Mouse (Mus musculus) intestine, embryonic 16.5 days (tissue): ENCODE measurements at regions not wholly inside any gene's neighbourhood (a gene's known extent, or its start where the extent isn't known, plus 50 kb on each side); places are given as distances from the start of the nearest gene placed in this dataset.

Experiments used
- ATAC-seq: fragments of 200-750 bp; cut with Nextera tagmentation; 2 replicates; pipeline ENCODE4 v1.8.0; 2017; ENCODE audit warnings: moderate TSS enrichment, moderate library complexity
- H3K27ac ChIP-seq: fragments of 300-500 bp; sonication (generic); 2 replicates; pipeline ENCODE4 v1.5.1; 2014; ENCODE audit warnings: mild to moderate bottlenecking, low read length
- H3K27me3 ChIP-seq: fragments of 300-500 bp; sonication (generic); replicated peaks from 2 replicates; pipeline ENCODE4 v1.6.1; 2014; ENCODE audit warnings: low read length, control low read depth, mixed read lengths; ENCODE audit not compliant: control insufficient read depth, insufficient read depth
- H3K36me3 ChIP-seq: fragments of 300-500 bp; sonication (generic); 2 replicates; pipeline ENCODE4 v1.6.1; 2014; ENCODE audit warnings: low read length, control low read depth; ENCODE audit not compliant: control insufficient read depth, insufficient read depth
- H3K4me1 ChIP-seq: fragments of 300-500 bp; sonication (generic); 2 replicates; pipeline ENCODE4 v1.6.1; 2014; ENCODE audit warnings: low read length, control low read depth, mixed read lengths; ENCODE audit not compliant: control insufficient read depth, insufficient read depth
- H3K4me2 ChIP-seq: fragments of 300-500 bp; sonication (generic); 2 replicates; pipeline ENCODE4 v1.6.1; 2014; ENCODE audit warnings: low read depth, low read length, control low read depth
- H3K4me3 ChIP-seq: fragments of 300-500 bp; sonication (generic); 2 replicates; pipeline ENCODE4 v1.5.1; 2014; ENCODE audit warnings: mild to moderate bottlenecking, low read length
- H3K9ac ChIP-seq: fragments of 300-500 bp; sonication (generic); 2 replicates; pipeline ENCODE4 v1.6.1; 2014; ENCODE audit warnings: low read depth, low read length
- H3K9me3 ChIP-seq: fragments of 300-500 bp; sonication (generic); 2 replicates; pipeline ENCODE4 v1.6.1; 2016; ENCODE audit warnings: low read length, control low read depth; ENCODE audit not compliant: control insufficient read depth
- WGBS: fragments of 180-500 bp; shearing (Covaris S2); extraction: QIAGEN DNeasy Blood & Tissue Kit; methylation state at CpG from one replicate; pipeline ENCODE4 v1.1.7; 2014; 5-methylcytosine and 5-hydroxymethylcytosine counted together

DNA sequence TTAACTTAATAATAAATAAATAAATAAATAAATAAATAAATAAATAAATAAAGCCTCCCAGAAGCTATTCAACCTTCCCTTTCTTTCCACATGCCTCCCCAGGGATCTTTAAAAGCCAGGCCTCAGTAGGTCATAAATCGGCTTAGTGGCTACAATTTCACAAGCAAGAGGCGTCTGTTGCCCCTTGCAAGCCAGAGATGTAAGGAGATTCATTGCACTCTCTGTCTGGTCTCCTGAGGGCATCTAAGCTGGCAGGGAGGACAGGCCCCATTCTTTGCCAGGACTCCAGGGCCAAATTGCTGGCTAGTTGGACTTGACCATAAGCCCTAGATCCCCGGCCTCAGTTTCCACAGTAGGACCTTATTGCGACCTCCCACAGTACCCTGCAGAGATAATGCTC lies 101.6 kb upstream of the Cachd1 start:
- H3K9me3 ChIP-seq, result no peaks in the 10 kb centered on the region
- H3K9ac ChIP-seq, result no peak overlapping the region
- H3K4me2 ChIP-seq, result no peak overlapping the region
- H3K36me3 ChIP-seq, result no peaks in the 10 kb centered on the region
- ATAC-seq, result no peak
- 72% methylated on average over 4 of the region's 4 CpGs for WGBS
- no peak overlapping the region for H3K27ac ChIP-seq
- H3K4me1 ChIP-seq, result no peaks in the 10 kb centered on the region
- no peaks in the 10 kb centered on the region for H3K27me3 ChIP-seq
- H3K4me3 ChIP-seq, result no peak overlapping the region

DNA sequence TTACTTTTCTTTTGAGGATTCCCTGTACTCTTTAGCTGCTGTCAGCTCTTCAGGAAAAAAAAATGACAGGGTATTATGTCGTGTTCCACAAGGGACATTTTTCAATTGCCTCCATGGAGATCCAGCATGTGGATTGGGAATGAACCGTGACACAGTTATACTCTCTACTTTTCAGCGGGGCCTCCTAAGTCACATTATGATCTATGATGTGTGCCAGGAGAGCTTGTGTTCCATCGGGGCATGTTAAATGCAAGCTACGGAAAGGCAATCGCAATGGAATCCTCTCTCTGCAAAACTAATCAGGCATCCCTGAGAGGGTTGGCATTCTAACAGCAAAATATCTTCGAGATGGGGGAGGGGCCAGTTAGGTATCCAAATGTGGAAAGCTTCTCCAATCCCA lies 92.7 kb upstream of the Cachd1 start:
- Histone ChIP-seq H3K27me3 (no peaks in the 10 kb centered on the region), H3K9me3 (no peaks in the 10 kb centered on the region), H3K9ac (no peak overlapping the region), H3K4me2 (no peak overlapping the region), H3K36me3 (no peaks in the 10 kb centered on the region), H3K4me3 (no peak overlapping the region), H3K27ac (no peak overlapping the region), H3K4me1 (no peaks in the 10 kb centered on the region)
- WGBS, result 76% methylated on average over 7 of the region's 7 CpGs
- no peak for ATAC-seq

DNA sequence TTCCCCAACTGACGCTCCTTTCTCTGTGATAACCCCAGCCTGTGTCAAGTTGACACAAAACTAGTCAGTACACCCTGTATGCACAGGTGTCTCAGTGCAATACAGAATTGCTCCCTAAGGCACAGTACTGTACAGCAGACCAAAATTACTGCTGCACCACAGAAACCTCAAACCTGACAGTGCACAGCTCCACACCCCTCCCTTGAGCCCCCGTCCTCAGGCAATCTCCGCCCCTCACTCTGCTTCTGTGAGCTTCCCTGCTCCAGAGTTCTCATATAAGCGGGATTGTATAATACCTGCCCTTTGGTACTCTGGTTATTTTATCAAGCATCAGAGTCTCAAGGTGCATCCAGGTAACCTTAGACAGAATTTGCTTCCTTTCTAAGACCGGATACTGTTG lies 76.5 kb upstream of the Cachd1 start:
- no peak for ATAC-seq
- Histone ChIP-seq H3K36me3 (no peaks in the 10 kb centered on the region), H3K9ac (no peak overlapping the region), H3K4me1 (no peaks in the 10 kb centered on the region), H3K9me3 (no peaks in the 10 kb centered on the region), H3K4me3 (no peak overlapping the region), H3K4me2 (no peak overlapping the region), H3K27me3 (no peaks in the 10 kb centered on the region), H3K27ac (no peak overlapping the region)
- WGBS, result 64% methylated on average over 5 of the region's 5 CpGs

DNA sequence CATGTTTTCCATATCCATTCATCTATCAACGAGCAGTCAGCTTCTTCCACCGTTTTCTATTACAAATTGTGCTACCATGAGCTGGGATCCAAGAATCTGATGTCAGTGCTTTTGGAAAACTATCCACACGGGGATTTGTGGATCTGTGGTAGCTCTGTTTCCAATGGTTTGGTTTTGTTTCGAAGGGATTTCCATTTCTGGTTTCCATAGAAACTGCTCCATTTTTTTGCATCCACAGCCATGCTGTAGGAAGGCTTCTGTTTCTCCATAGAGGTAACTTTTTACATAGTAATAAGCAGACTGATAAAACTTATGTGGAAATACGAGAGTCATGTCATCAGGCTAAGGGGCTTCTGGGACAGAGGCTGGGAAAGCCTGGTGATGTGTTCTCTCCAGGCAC lies 76.1 kb upstream of the Cachd1 start:
- no peak for ATAC-seq
- no peak overlapping the region for H3K27ac ChIP-seq
- H3K9ac ChIP-seq, result no peak overlapping the region
- no peaks in the 10 kb centered on the region for H3K36me3 ChIP-seq
- H3K4me2 ChIP-seq, result no peak overlapping the region
- 76% methylated on average over 5 of the region's 5 CpGs for WGBS
- no peaks in the 10 kb centered on the region for H3K4me1 ChIP-seq
- H3K4me3 ChIP-seq, result no peak overlapping the region
- H3K9me3 ChIP-seq, result no peaks in the 10 kb centered on the region
- no peaks in the 10 kb centered on the region for H3K27me3 ChIP-seq

DNA sequence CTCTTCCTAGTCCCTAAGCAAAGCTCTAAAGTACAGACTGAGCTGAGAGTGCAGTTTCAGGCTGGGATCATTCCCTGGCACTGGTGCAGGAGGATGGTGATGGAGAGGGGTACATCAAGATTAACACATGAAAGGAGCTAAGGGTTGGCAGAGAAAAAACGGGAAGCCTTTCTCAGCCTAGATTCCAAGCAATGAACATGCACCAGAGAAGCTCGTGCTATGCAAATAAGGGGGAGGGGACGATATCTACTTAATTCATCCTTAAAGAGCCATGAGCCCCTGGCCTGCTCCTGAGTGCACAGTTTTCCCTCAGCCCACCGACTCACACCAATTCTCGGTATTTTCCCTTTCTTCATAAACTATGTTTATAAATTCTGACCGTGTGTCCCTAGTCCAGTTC lies 70.5 kb upstream of the Cachd1 start:
- no peak overlapping the region for H3K4me3 ChIP-seq
- H3K27ac ChIP-seq, result no peak overlapping the region
- no peaks in the 10 kb centered on the region for H3K4me1 ChIP-seq
- WGBS, result 41% methylated on average over 6 of the region's 6 CpGs
- no peak for ATAC-seq
- no peak overlapping the region for H3K9ac ChIP-seq
- no peaks in the 10 kb centered on the region for H3K27me3 ChIP-seq
- no peaks in the 10 kb centered on the region for H3K9me3 ChIP-seq
- no peaks in the 10 kb centered on the region for H3K36me3 ChIP-seq
- H3K4me2 ChIP-seq, result no peak overlapping the region

DNA sequence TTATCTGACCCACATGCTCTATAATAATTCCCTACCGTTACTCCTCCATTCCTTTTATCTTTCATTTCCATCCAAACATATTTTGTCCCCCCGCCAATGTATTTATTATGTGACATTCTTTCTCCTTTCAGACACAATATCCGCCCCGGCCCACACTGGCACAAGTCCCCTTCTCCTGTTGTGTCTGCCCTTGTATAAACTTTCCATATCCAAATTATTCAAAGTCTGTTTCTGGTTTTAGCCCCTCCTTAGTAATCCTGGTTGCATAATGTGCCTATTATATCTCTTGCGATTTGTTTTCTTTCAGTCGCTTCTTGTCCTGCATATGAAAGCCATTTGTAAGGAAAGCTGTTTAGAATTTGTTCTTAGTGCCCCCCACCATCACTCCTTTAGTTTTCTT lies 69.3 kb upstream of the Cachd1 start:
- H3K4me2 ChIP-seq, result no peak overlapping the region
- no peak for ATAC-seq
- 74% methylated on average over 6 of the region's 6 CpGs for WGBS

DNA sequence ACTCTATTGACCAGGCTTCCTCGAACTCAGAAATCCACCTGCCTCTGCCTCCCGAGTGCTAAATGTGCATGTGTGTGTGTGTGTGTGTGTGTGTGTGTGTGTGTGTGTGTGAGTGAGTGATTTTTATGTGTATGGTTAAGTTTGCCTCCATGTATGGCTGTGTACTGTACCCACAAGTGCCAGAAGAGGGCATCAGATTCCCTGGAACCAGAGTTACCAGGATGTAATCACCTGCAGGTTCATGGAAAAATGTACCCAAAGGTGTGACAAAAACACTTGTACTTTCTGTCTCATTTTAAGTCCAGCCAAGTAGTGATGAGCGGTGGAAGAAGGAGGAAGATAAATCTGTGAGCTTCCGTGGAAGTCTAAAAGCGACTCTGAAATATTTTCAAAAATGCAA lies 68.2 kb upstream of the Cachd1 start:
- no peaks in the 10 kb centered on the region for H3K9me3 ChIP-seq
- no peak overlapping the region for H3K4me3 ChIP-seq
- no peak overlapping the region for H3K4me2 ChIP-seq
- no peaks in the 10 kb centered on the region for H3K4me1 ChIP-seq
- 94% methylated on average over 5 of the region's 5 CpGs for WGBS
- no peak for ATAC-seq
- H3K36me3 ChIP-seq, result no peaks in the 10 kb centered on the region
- H3K27me3 ChIP-seq, result no peaks in the 10 kb centered on the region
- H3K9ac ChIP-seq, result no peak overlapping the region
- H3K27ac ChIP-seq, result no peak overlapping the region

More for the DNA sequence above, 69.3 kb upstream of the Cachd1 start:
- no peaks in the 10 kb centered on the region for H3K9me3 ChIP-seq
- H3K4me1 ChIP-seq, result no peaks in the 10 kb centered on the region
- no peaks in the 10 kb centered on the region for H3K27me3 ChIP-seq
- H3K36me3 ChIP-seq, result no peaks in the 10 kb centered on the region
- H3K9ac ChIP-seq, result no peak overlapping the region
- H3K4me3 ChIP-seq, result no peak overlapping the region
- no peak overlapping the region for H3K27ac ChIP-seq

DNA sequence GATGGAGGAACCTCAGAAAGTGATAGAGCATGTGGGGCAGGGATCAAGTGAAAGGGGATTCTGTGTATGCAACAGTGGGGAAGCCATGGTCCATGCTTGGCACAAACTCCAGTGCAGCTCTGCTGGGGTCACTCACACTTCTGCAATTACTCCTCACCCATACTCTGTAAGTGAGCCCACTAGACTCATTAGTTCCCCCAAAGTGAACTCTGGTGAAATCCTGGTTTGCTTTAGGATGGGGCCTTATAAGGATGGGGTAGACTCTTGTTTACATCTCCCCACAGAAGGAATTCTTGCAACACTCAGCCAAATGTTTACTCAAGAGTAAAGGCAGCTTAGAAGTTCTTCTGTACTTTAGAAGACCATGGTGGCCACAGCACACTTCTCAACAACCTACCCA lies 62.2 kb upstream of the Cachd1 start:
- no peaks in the 10 kb centered on the region for H3K27me3 ChIP-seq
- no peak for ATAC-seq
- no peak overlapping the region for H3K9ac ChIP-seq
- H3K4me3 ChIP-seq, result no peak overlapping the region
- no peak overlapping the region for H3K4me2 ChIP-seq
- H3K36me3 ChIP-seq, result no peaks in the 10 kb centered on the region
- no peaks in the 10 kb centered on the region for H3K4me1 ChIP-seq
- H3K27ac ChIP-seq, result no peak overlapping the region
- H3K9me3 ChIP-seq, result no peaks in the 10 kb centered on the region

DNA sequence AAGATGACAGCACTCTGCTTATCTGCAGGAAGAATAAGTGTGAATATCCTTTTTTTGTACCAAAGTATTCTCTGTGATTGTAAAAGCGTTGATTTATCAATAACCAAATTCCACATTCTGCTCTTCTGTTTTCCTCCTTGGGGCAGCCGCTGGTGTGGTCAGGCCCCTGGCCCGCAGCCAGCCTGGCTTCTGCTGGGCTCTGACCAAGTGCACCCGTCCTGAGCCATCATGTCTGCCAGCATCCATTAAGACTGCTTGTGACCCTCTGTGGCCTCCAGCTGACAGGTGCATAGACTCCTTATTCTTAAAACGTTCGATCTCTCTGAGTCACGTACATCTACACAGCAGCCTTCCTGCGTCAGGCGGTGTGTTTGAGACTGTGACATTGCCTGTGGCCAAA lies 58.9 kb upstream of the Cachd1 start:
- H3K36me3 ChIP-seq, result no peaks in the 10 kb centered on the region
- no peak overlapping the region for H3K4me2 ChIP-seq
- no peak overlapping the region for H3K4me3 ChIP-seq
- H3K9me3 ChIP-seq, result no peaks in the 10 kb centered on the region
- H3K9ac ChIP-seq, result no peak overlapping the region
- H3K27me3 ChIP-seq, result no peaks in the 10 kb centered on the region
- no peak overlapping the region for H3K27ac ChIP-seq
- 86% methylated on average over 9 of the region's 9 CpGs for WGBS
- no peak for ATAC-seq
- no peaks in the 10 kb centered on the region for H3K4me1 ChIP-seq

DNA sequence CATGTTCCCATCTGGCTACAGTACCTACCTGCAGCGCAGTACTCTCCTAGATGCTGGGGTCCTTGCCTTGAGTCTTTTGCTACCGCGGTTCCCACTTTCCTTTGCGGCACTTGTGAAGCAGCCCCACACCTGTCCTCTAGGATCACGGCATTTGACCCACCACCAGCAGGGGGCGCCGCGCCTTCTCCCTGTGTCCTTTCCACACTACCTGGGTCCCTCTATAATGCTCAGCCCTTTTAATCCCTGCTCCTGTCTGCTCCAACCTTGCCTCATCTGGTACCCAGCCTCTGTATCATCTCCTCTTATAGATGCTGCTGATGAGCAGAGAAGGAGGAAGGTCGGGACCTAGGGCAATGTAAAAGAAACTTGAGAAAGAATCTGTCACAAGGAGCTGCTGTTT lies 53.9 kb upstream of the Cachd1 start:
- Histone ChIP-seq H3K4me2 (no peak overlapping the region), H3K4me3 (no peak overlapping the region), H3K36me3 (no peaks in the 10 kb centered on the region), H3K9me3 (no peaks in the 10 kb centered on the region), H3K27ac (no peak overlapping the region), H3K27me3 (no peaks in the 10 kb centered on the region), H3K4me1 (no peaks in the 10 kb centered on the region), H3K9ac (no peak overlapping the region)
- WGBS, result 32% methylated on average over 9 of the region's 9 CpGs
- peak; percentile 31; the same call in 1 of the 2 replicates for ATAC-seq
